Mouse (Mus musculus): Measurements from ENCODE around the gene Gpr21. TPM values are rescaled to one million over a fixed set of nuclear protein-coding genes. Genes with fewer than 3 reads are reported as not detected.
A peak's percentile ranks its signal among the peaks of the same experiment; 100 is the strongest.

The Gpr21 gene
- polyA plus RNA-seq, 1 experiment from 2014 or later = 0.12 TPM

DNA sequence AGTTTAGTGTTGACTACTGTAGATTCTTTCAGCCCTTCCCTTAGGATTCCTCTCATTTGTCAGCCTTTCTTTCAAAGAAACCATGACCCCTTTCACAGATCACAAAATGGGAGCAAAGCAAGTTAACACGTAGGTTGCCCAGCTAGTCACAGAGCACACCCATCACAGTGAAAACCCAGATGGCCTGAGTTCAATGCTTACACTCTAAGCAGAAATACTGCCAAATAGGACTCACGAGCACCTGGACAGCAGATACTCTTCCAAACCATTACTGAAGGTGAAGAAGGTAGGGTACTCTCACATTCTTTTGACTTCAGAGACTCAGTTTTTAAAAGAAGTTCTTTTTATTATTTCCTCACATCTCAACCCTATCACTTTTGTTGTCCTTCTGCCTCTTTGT, 40.2 kb downstream of the Gpr21 start:
- Histone ChIP-seq H3K9ac (ENCODE audit: low read depth, low read length) (no peak overlapping the region), H3K27ac (ENCODE audit: low read length) (no peak overlapping the region), H3K4me2 (ENCODE audit: low read depth, low read length) (no peak overlapping the region), H3K36me3 (ENCODE audit: control insufficient read depth, insufficient read depth) (peaks cover 10% of the 10 kb centered on the region), H3K27me3 (ENCODE audit: control insufficient read depth, insufficient read depth, low read depth, low read length) (no peaks in the 10 kb centered on the region), H3K4me3 (ENCODE audit: low read depth, low read length) (no peak overlapping the region), H3K9me3 (replicated peaks; ENCODE audit: control insufficient read depth, low read length) (no peaks in the 10 kb centered on the region), H3K4me1 (ENCODE audit: control insufficient read depth, low read depth, low read length) (no peaks in the 10 kb centered on the region)
- ATAC-seq (ENCODE audit: low read depth) = no peak
- 60% methylated on average over 2 of the region's 2 CpGs for WGBS (ENCODE audit: insufficient replicate concordance)

DNA sequence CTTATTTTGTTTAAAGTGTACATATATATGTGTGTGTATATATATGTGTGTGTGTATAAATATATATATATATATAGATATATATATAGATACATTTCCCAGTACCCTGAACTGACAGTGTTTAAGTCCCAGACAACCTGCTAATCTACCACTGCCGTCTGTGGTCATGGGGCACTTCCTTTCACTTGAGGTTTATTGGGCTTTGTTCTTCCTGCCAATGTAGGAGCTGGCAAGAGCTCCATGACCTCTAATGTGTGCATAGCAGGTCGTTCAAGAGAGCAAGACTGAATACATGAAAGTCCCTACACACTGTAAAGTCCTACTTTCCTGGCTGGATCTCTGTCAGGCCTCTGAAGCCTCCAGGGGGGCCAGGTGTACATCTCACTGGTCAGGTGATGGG, 49.4 kb downstream of the Gpr21 start:
- Histone ChIP-seq H3K9me3 (replicated peaks; ENCODE audit: control insufficient read depth, low read length) (no peaks in the 10 kb centered on the region), H3K27me3 (ENCODE audit: control insufficient read depth, insufficient read depth, low read depth, low read length) (no peaks in the 10 kb centered on the region), H3K36me3 (ENCODE audit: control insufficient read depth, insufficient read depth) (peaks cover 8% of the 10 kb centered on the region), H3K4me2 (ENCODE audit: low read depth, low read length) (no peak overlapping the region), H3K4me3 (ENCODE audit: low read depth, low read length) (no peak overlapping the region), H3K27ac (ENCODE audit: low read length) (no peak overlapping the region), H3K9ac (ENCODE audit: low read depth, low read length) (no peak overlapping the region), H3K4me1 (ENCODE audit: control insufficient read depth, low read depth, low read length) (peaks cover 6% of the 10 kb centered on the region)
- ATAC-seq (ENCODE audit: low read depth) = no peak
- 14% methylated on average over 2 of the region's 2 CpGs for WGBS (ENCODE audit: insufficient replicate concordance)

DNA sequence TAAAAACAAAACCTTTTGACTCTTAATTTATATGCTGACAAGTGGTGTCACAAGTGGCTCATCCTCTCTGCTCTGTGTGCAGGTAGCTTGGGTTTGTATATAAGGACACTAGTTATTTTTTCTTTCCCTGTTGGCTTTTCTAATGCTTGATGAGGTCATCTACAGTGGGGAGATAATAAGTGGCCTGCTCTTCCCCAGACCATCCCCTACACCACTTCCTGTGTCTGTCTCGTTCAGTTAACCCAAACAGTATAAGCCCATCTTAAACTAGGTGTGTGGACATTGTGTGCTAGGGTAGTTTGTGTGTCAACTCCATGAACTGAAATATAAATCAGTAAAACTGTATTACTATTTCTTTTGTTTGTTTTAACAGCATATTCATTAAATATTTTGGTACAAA, 49.9 kb downstream of the Gpr21 start:
- H3K4me3 ChIP-seq (ENCODE audit: low read depth, low read length) = no peak overlapping the region
- H3K27ac ChIP-seq (ENCODE audit: low read length) = no peak overlapping the region
- H3K27me3 ChIP-seq (ENCODE audit: control insufficient read depth, insufficient read depth, low read depth, low read length) = no peaks in the 10 kb centered on the region
- 17% methylated on average over 1 of the region's 1 CpGs for WGBS (ENCODE audit: insufficient replicate concordance)
- peaks cover 8% of the 10 kb centered on the region for H3K36me3 ChIP-seq (ENCODE audit: control insufficient read depth, insufficient read depth)
- H3K4me1 ChIP-seq (ENCODE audit: control insufficient read depth, low read depth, low read length) = peaks cover 6% of the 10 kb centered on the region
- ATAC-seq (ENCODE audit: low read depth) = no peak
- H3K9ac ChIP-seq (ENCODE audit: low read depth, low read length) = no peak overlapping the region
- no peak overlapping the region for H3K4me2 ChIP-seq (ENCODE audit: low read depth, low read length)
- no peaks in the 10 kb centered on the region for H3K9me3 ChIP-seq (replicated peaks; ENCODE audit: control insufficient read depth, low read length)

DNA sequence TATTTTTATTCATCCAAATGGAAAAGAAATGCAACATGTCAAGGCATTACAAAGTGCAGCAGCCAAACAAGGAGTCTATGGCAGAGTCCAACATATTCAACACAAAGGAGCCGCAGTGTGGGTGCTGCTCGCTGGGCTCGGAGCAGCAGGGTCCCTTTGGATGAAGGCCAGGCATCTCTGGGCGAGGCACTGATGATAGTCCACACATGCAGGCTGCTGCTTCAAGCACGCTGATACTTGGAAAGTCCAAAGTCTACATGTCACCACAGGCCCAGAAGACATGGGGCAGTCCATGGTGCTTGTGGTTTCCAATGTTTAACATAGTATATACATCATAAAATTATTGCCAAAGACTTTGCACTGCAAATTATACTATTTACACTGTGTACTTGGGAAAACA, 53.8 kb downstream of the Gpr21 start:
- no peaks in the 10 kb centered on the region for H3K27me3 ChIP-seq (ENCODE audit: control insufficient read depth, insufficient read depth, low read depth, low read length)
- ATAC-seq (ENCODE audit: low read depth) = peak; percentile 44
- peaks cover under 1% of the 10 kb centered on the region; the same call in 1 of the 2 replicates for H3K36me3 ChIP-seq (ENCODE audit: control insufficient read depth, insufficient read depth)
- peaks cover 6% of the 10 kb centered on the region for H3K4me1 ChIP-seq (ENCODE audit: control insufficient read depth, low read depth, low read length)
- no peak overlapping the region for H3K4me2 ChIP-seq (ENCODE audit: low read depth, low read length)
- no peak overlapping the region for H3K4me3 ChIP-seq (ENCODE audit: low read depth, low read length)
- no peak overlapping the region for H3K9ac ChIP-seq (ENCODE audit: low read depth, low read length)
- no peak overlapping the region for H3K27ac ChIP-seq (ENCODE audit: low read length)
- WGBS (ENCODE audit: insufficient replicate concordance) = 59% methylated on average over 5 of the region's 5 CpGs
- H3K9me3 ChIP-seq (replicated peaks; ENCODE audit: control insufficient read depth, low read length) = no peaks in the 10 kb centered on the region

Other genes starting within 250 kb of the Gpr21 start
- not detected in 2 replicates for gene Olfr368, start 189.8 kb upstream of the Gpr21 start, polyA plus RNA-seq (2015; fragmentation: Nextera tagmentation; extraction: Ambion mirVana)
- 10.2 and 11.2 TPM in 2 replicates for gene Pdcl, start 157.0 kb upstream of the Gpr21 start, polyA plus RNA-seq (2015; fragmentation: Nextera tagmentation; extraction: Ambion mirVana)
- 4.2 and 4.6 TPM in 2 replicates for gene Rc3h2, start 93.4 kb upstream of the Gpr21 start, polyA plus RNA-seq (2015; fragmentation: Nextera tagmentation; extraction: Ambion mirVana)
- gene Zbtb26, start 73.2 kb upstream of the Gpr21 start, polyA plus RNA-seq (2015; fragmentation: Nextera tagmentation; extraction: Ambion mirVana) = 1.8 TPM in 2 replicates
- gene Zbtb6, start 73.2 kb upstream of the Gpr21 start, polyA plus RNA-seq (2015; fragmentation: Nextera tagmentation; extraction: Ambion mirVana) = 2.9 and 3.1 TPM in 2 replicates
- 7.2 TPM in 2 replicates for gene Rabgap1, start 73.1 kb upstream of the Gpr21 start, polyA plus RNA-seq (2015; fragmentation: Nextera tagmentation; extraction: Ambion mirVana)
- 11.4 and 11.5 TPM in 2 replicates for gene Strbp, start 187.5 kb downstream of the Gpr21 start, polyA plus RNA-seq (2015; fragmentation: Nextera tagmentation; extraction: Ambion mirVana)